Mouse (Mus musculus) myocyte (in vitro differentiated cells): Measurements from ENCODE around the gene Grm5.

ENCODE experiments used
- CEBPB ChIP-seq: IDR thresholded peaks from 2 replicates; pipeline ENCODE4 v1.6.1; 2011; ENCODE audit warnings: mild to moderate bottlenecking, moderate library complexity; ENCODE audit not compliant: poor library complexity, insufficient read depth, severe bottlenecking
- E2F4 ChIP-seq: IDR thresholded peaks from one replicate; pipeline ENCODE4 v1.6.1; 2011; ENCODE audit warnings: mild to moderate bottlenecking, control low read depth, moderate library complexity; ENCODE audit not compliant: insufficient read depth
- MAX ChIP-seq: IDR thresholded peaks from one replicate; pipeline ENCODE4 v1.6.1; 2011; ENCODE audit warnings: low read depth, mild to moderate bottlenecking, control low read depth
- MYOG ChIP-seq, 3 experiments: IDR thresholded peaks; one replicate each; pipeline ENCODE4 v1.6.1; 2011; ENCODE audit warnings: control low read depth in 2 of 3, low read depth in 2 of 3, mild to moderate bottlenecking in 2 of 3; ENCODE audit not compliant: insufficient read length in 2 of 3, control insufficient read depth in 1 of 3, insufficient read depth in 1 of 3
- POLR2A ChIP-seq: IDR thresholded peaks from one replicate; pipeline ENCODE4 v1.6.1; 2011; ENCODE audit warnings: low read depth, mild to moderate bottlenecking, control low read depth, moderate library complexity; ENCODE audit not compliant: insufficient read length
- POLR2AphosphoS2 ChIP-seq: IDR thresholded peaks from one replicate; pipeline ENCODE4 v1.6.1; 2011; ENCODE audit warnings: low read depth, control low read depth; ENCODE audit not compliant: insufficient read length
- SRF ChIP-seq: IDR thresholded peaks from one replicate; pipeline ENCODE4 v1.6.1; 2011; ENCODE audit warnings: low read depth; ENCODE audit not compliant: control insufficient read depth, insufficient read length
- TCF12 ChIP-seq: IDR thresholded peaks from one replicate; pipeline ENCODE4 v1.6.1; 2011; ENCODE audit warnings: mild to moderate bottlenecking, control low read depth; ENCODE audit not compliant: poor library complexity, insufficient read depth, severe bottlenecking
- TCF3 ChIP-seq: IDR thresholded peaks from one replicate; pipeline ENCODE4 v1.6.1; 2011; ENCODE audit warnings: low read depth, control low read depth; ENCODE audit not compliant: insufficient read length
- USF1 ChIP-seq: IDR thresholded peaks from one replicate; pipeline ENCODE4 v1.6.1; 2011; ENCODE audit warnings: low read depth, mild to moderate bottlenecking, control low read depth, moderate library complexity

DNA sequence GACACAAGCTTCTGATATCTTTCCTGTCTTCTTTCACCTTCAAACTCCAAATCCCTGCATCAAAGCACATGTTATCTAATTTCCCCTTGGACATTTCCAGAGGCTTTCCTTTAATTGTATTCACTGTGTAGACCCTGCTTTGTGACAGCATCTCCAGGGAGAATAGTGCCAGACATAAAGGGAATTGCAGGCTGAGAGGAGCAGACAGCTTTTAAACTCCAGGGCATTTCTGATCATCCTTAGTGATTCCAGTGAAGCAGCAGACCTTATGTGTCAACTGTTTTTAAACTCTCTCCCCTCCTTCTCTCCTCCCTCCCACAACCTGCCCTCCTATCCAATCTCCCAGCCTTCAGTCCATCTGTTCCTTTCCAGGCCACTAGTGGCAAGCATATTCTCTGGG lies 507.1 kb downstream of the Grm5 start:
- TF ChIP-seq POLR2A (no peak), E2F4 (no peak), TCF12 (no peak), MAX (no peak), CEBPB (no peak), USF1 (no peak), POLR2AphosphoS2 (no peak), MYOG (IDR thresholded peaks at IDR 0.05; ENCODE audit: control insufficient read depth in 1 of 3, insufficient read depth in 1 of 3, insufficient read length in 2 of 3, low read depth in 2 of 3) (no peak), SRF (no peak), TCF3 (no peak)
